Mouse (Mus musculus) thymus, adult 2 months (tissue): ENCODE results near the gene Dab1.

Experiments
- CTCF ChIP-seq: fragments of 200-500 bp; IDR thresholded peaks from 2 replicates; pipeline ENCODE4 v1.5.1; 2012; ENCODE audit warnings: mild to moderate bottlenecking, control low read depth, low read length, moderate library complexity, borderline replicate concordance; ENCODE audit not compliant: control insufficient read depth, poor library complexity, insufficient read depth; ENCODE audit errors: extremely low read depth
- POLR2A ChIP-seq: fragments of 200-500 bp; IDR thresholded peaks from 2 replicates; pipeline ENCODE4 v1.6.1; 2012; ENCODE audit warnings: mild to moderate bottlenecking, low read length, control low read depth, moderate library complexity; ENCODE audit not compliant: control insufficient read depth, poor library complexity, insufficient read depth; ENCODE audit errors: extremely low read depth

GRCm38 (mm10) chr4:104043441-104043840 is 424.3 kb downstream of the Dab1 start:
- TF ChIP-seq POLR2A, result no peak
- no peak for TF ChIP-seq CTCF
